In the genomic region with DNA sequence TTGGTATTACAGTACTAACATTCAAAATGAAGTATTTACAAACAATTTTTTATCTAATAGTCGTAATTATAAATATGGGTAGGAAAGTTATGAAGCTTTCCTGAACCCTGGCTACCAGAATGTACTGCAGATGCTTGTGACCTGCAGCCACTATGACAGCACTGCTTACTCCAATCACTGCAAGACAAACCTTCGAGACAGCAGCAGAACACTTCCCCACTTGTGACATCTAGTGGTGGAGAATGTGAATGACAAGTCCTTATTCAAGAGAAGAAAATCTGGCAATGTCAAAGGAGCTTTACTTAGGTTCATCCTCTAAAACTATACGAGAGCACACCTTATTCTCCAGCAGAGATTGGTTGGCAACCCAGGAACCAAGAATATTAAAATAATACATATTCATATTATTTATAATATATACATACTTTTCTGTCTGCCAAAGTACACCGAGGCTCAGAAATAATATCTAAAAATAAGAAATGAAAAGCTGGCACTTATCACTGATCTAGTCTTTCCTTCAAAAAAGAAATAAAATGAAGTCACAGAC, we compare ENCODE assay signal across 9 mouse cellular contexts.
DNase-seq lines count a peak whose midpoint lies in the region; ATAC-seq and TF ChIP-seq lines count a peak whose summit lies in the region.
"Had no signal": no experiment of that assay in that cellular context is flagged by ENCODE, and none has a peak within 500 bp of the region (broad histone marks: within the 10 kb centered on the region; RNA-seq: fewer than 3 reads in every experiment).

No protein-coding gene starts in this region.

- 31% methylated on average over 4 of the region's 4 CpGs for WGBS in intestine, embryonic 16.5 days
- WGBS in midbrain, embryonic 11.5 days, result 32% methylated on average over 4 of the region's 4 CpGs

- DNase-seq in gastrocnemius, adult 18-20 months (ENCODE audit: low spot score), result peak; percentile 30
- DNase-seq in gastrocnemius, postnatal 25 days, result no peak
- DNase-seq in testis, postnatal 14 days (ENCODE audit: low spot score), result no peak
- peak; percentile 81 for DNase-seq in embryo, embryonic 10 days (ENCODE audit: low spot score)
- peak; percentile 90 for DNase-seq in midbrain, embryonic 11.5 days (ENCODE audit: low spot score, missing footprints)
- no peak for DNase-seq in urinary bladder, postnatal 4 days (ENCODE audit: low spot score in 2 of 2)

- H3K9me3 ChIP-seq in intestine, embryonic 16.5 days (ENCODE audit: control insufficient read depth, low read length), result no peaks in the 10 kb centered on the region
- no peaks in the 10 kb centered on the region for H3K9me3 ChIP-seq in midbrain, embryonic 11.5 days (ENCODE audit: control insufficient read depth, low read length)
- H3K9me3 ChIP-seq: limb, embryonic 15.5 days had no signal

- no peak overlapping the region for H3K4me2 ChIP-seq in intestine, embryonic 16.5 days (ENCODE audit: low read depth, low read length)
- H3K4me2 ChIP-seq in midbrain, embryonic 11.5 days, result no peak overlapping the region
- H3K4me2 ChIP-seq: limb, embryonic 15.5 days had no signal

- no peaks in the 10 kb centered on the region for H3K36me3 ChIP-seq in testis, adult 2 months (ENCODE audit: control insufficient read depth, insufficient read depth, low read length)
- H3K36me3 ChIP-seq in intestine, embryonic 16.5 days (ENCODE audit: control insufficient read depth, insufficient read depth, low read length), result no peaks in the 10 kb centered on the region
- H3K36me3 ChIP-seq in midbrain, embryonic 11.5 days (ENCODE audit: control insufficient read depth, insufficient read depth, low read length), result no peaks in the 10 kb centered on the region
- H3K36me3 ChIP-seq: limb, embryonic 15.5 days had no signal

- ATAC-seq in intestine, embryonic 16.5 days, result 0 out of 2 replicates have a peak, but pooled peaks have one; percentile 46
- ATAC-seq in midbrain, embryonic 11.5 days (ENCODE audit: low FRiP score), result peak; percentile 83

- H3K4me3 ChIP-seq in testis, adult 2 months (ENCODE audit: control insufficient read depth, low read depth, low read length), result no peak overlapping the region
- no peak overlapping the region for H3K4me3 ChIP-seq in intestine, embryonic 16.5 days (ENCODE audit: low read length)
- no peak overlapping the region for H3K4me3 ChIP-seq in midbrain, embryonic 11.5 days (ENCODE audit: low read depth, low read length)
- H3K4me3 ChIP-seq: limb, embryonic 15.5 days had no signal

- no peak for TF ChIP-seq POLR2A in testis, adult 2 months (IDR thresholded peaks at IDR 0.05; ENCODE audit: control insufficient read depth, low read depth, low read length)

- no peak overlapping the region for H3K9ac ChIP-seq in intestine, embryonic 16.5 days (ENCODE audit: low read depth, low read length)
- no peak overlapping the region for H3K9ac ChIP-seq in midbrain, embryonic 11.5 days (ENCODE audit: low read length)
- H3K9ac ChIP-seq: limb, embryonic 15.5 days had no signal

- no peaks in the 10 kb centered on the region for H3K27me3 ChIP-seq in testis, adult 2 months (ENCODE audit: control insufficient read depth, insufficient read depth, low read length)
- no peaks in the 10 kb centered on the region for H3K27me3 ChIP-seq in intestine, embryonic 16.5 days (replicated peaks; ENCODE audit: control insufficient read depth, insufficient read depth, low read length)
- H3K27me3 ChIP-seq in midbrain, embryonic 11.5 days (ENCODE audit: control insufficient read depth, insufficient read depth, low read length), result no peaks in the 10 kb centered on the region
- H3K27me3 ChIP-seq: limb, embryonic 15.5 days had no signal

- no peaks in the 10 kb centered on the region for H3K4me1 ChIP-seq in testis, adult 2 months (ENCODE audit: control insufficient read depth, insufficient read depth, low read length)
- no peaks in the 10 kb centered on the region for H3K4me1 ChIP-seq in intestine, embryonic 16.5 days (ENCODE audit: control insufficient read depth, insufficient read depth, low read length)
- no peaks in the 10 kb centered on the region for H3K4me1 ChIP-seq in midbrain, embryonic 11.5 days (ENCODE audit: control insufficient read depth, insufficient read depth, low read length)
- H3K4me1 ChIP-seq: limb, embryonic 15.5 days had no signal

- peak; percentile 28; the same call in 1 of the 2 replicates for TF ChIP-seq CTCF in testis, adult 2 months (IDR thresholded peaks at IDR 0.05; ENCODE audit: control insufficient read depth, insufficient read depth, insufficient replicate concordance, low read depth, low read length)

- no peak overlapping the region for H3K27ac ChIP-seq in testis, adult 2 months (ENCODE audit: control insufficient read depth, insufficient read depth, low read depth, low read length)
- H3K27ac ChIP-seq in intestine, embryonic 16.5 days (ENCODE audit: low read length), result no peak overlapping the region
- H3K27ac ChIP-seq in midbrain, embryonic 11.5 days (ENCODE audit: low read depth, low read length), result no peak overlapping the region
- H3K27ac ChIP-seq: limb, embryonic 15.5 days had no signal

Comparison
In these comparisons a context has a peak if more than half of its experiments do, and no peak if none do; other contexts are left out.
1. DNase-seq: peak in gastrocnemius, adult 18-20 months (single experiment), embryo, embryonic 10 days (single experiment) and midbrain, embryonic 11.5 days (single experiment); none in gastrocnemius, postnatal 25 days (single experiment), testis, postnatal 14 days (single experiment) and urinary bladder, postnatal 4 days (0 of 2).